Mouse (Mus musculus) MEL (cell line): ENCODE data around the gene Fam181a. TPM values are rescaled to one million over a fixed set of nuclear protein-coding genes. Genes with fewer than 3 reads are reported as not detected.

Source experiments
- DNase-seq: peaks from one replicate; pipeline ENCODE4 v3.0.0; 2011; ENCODE audit warnings: low read depth, low spot score
- H3K27ac ChIP-seq: 2 replicates; pipeline ENCODE4 v1.5.1; 2012; ENCODE audit warnings: low read depth, mild to moderate bottlenecking, control low read depth, low read length, moderate library complexity; ENCODE audit not compliant: control insufficient read depth
- H3K27me3 ChIP-seq, 2 experiments: fragments of 150-350 bp in 1 of 2; sonication (generic) in 1 of 2; 2 replicates each; pipeline ENCODE4 v1.6.1; 2012; ENCODE audit warnings: low read length in 2 of 2, mild to moderate bottlenecking in 2 of 2, improper control_type of control experiment in 1 of 2, moderate library complexity in 1 of 2; ENCODE audit not compliant: insufficient read depth in 2 of 2, control insufficient read depth in 1 of 2
- H3K36me3 ChIP-seq, 2 experiments: 2 replicates each; pipeline ENCODE4 v1.6.1; 2012 to 2014; ENCODE audit warnings: low read length in 2 of 2, improper control_type of control experiment in 1 of 2, inconsistent platforms in 1 of 2, mild to moderate bottlenecking in 1 of 2; ENCODE audit not compliant: insufficient read depth in 2 of 2, control insufficient read depth in 1 of 2
- H3K4me1 ChIP-seq, 2 experiments: fragments of 150-350 bp in 1 of 2; sonication (generic) in 1 of 2; 2 replicates each; pipeline ENCODE4 v1.6.1; 2012; ENCODE audit warnings: low read length in 2 of 2, improper control_type of control experiment in 1 of 2, mild to moderate bottlenecking in 1 of 2; ENCODE audit not compliant: insufficient read depth in 2 of 2, control insufficient read depth in 1 of 2
- H3K4me3 ChIP-seq, 2 experiments: fragments of 150-350 bp in 1 of 2; sonication (generic) in 1 of 2; 2 replicates each; pipeline ENCODE4 v1.5.1; 2012; ENCODE audit warnings: low read depth in 2 of 2, low read length in 2 of 2, mild to moderate bottlenecking in 2 of 2, moderate library complexity in 2 of 2, control low read depth in 1 of 2, improper control_type of control experiment in 1 of 2; ENCODE audit not compliant: control insufficient read depth in 1 of 2, insufficient read depth in 1 of 2
- H3K79me2 ChIP-seq: 2 replicates; pipeline ENCODE4 v1.6.1; 2012; ENCODE audit warnings: mild to moderate bottlenecking, low read length, moderate library complexity; ENCODE audit not compliant: control insufficient read depth, poor library complexity, insufficient read depth
- H3K9ac ChIP-seq: 2 replicates; pipeline ENCODE4 v1.6.1; 2012; ENCODE audit warnings: low read depth, mild to moderate bottlenecking, control low read depth, low read length, moderate library complexity; ENCODE audit not compliant: control insufficient read depth, poor library complexity, severe bottlenecking
- H3K9me3 ChIP-seq: fragments of 150-350 bp; sonication (generic); replicated peaks from 2 replicates; pipeline ENCODE4 v1.6.1; 2012; ENCODE audit warnings: mild to moderate bottlenecking, low read length, improper control_type of control experiment, moderate library complexity; ENCODE audit not compliant: insufficient read depth
- CTCF ChIP-seq, 3 experiments: IDR thresholded peaks in 2 of 3; conservative IDR thresholded peaks in 1 of 3; 2 replicates each; pipeline ENCODE4 v1.5.1; 2011 to 2012; ENCODE audit warnings: low read length in 3 of 3, low read depth in 2 of 3, mild to moderate bottlenecking in 2 of 3, improper control_type of control experiment in 1 of 3, inconsistent platforms in 1 of 3, mixed read lengths in 1 of 3, moderate library complexity in 1 of 3; ENCODE audit not compliant: control insufficient read depth in 1 of 3, insufficient read depth in 1 of 3, poor library complexity in 1 of 3, severe bottlenecking in 1 of 3
- HCFC1 ChIP-seq: IDR thresholded peaks from 2 replicates; pipeline ENCODE4 v1.6.1; 2012; ENCODE audit warnings: low read depth, mild to moderate bottlenecking, inconsistent platforms, low read length, improper control_type of control experiment, moderate library complexity
- KAT2A ChIP-seq: conservative IDR thresholded peaks from 2 replicates; pipeline ENCODE4 v1.6.1; 2012; ENCODE audit warnings: low read depth, low read length, improper control_type of control experiment, inconsistent platforms
- MAX ChIP-seq: IDR thresholded peaks from 2 replicates; pipeline ENCODE4 v1.6.1; 2011; ENCODE audit warnings: low read length, improper control_type of control experiment
- MAZ ChIP-seq: IDR thresholded peaks from 2 replicates; pipeline ENCODE4 v1.6.1; 2012; ENCODE audit warnings: low read depth, mild to moderate bottlenecking, inconsistent platforms, low read length, improper control_type of control experiment
- MEF2A ChIP-seq: IDR thresholded peaks from 2 replicates; pipeline ENCODE4 v1.6.1; 2014; ENCODE audit warnings: low read depth, mild to moderate bottlenecking, inconsistent platforms, low read length, improper control_type of control experiment; ENCODE audit not compliant: poor library complexity, insufficient replicate concordance, severe bottlenecking; ENCODE audit errors: extremely low read depth
- MYB ChIP-seq: IDR thresholded peaks from 2 replicates; pipeline ENCODE4 v1.6.1; 2011; ENCODE audit warnings: mild to moderate bottlenecking, low read depth, low read length, improper control_type of control experiment
- MYC ChIP-seq: IDR thresholded peaks from 2 replicates; pipeline ENCODE4 v1.6.1; 2011; ENCODE audit warnings: low read depth, mild to moderate bottlenecking, low read length, improper control_type of control experiment, moderate library complexity
- NELFE ChIP-seq: IDR thresholded peaks from 2 replicates; pipeline ENCODE4 v1.6.1; 2011; ENCODE audit warnings: low read depth, low read length, improper control_type of control experiment
- NRF1 ChIP-seq: IDR thresholded peaks from 2 replicates; pipeline ENCODE4 v1.6.1; 2014; ENCODE audit warnings: low read depth, mild to moderate bottlenecking, inconsistent platforms, low read length, improper control_type of control experiment, moderate library complexity; ENCODE audit not compliant: poor library complexity, insufficient read depth, severe bottlenecking
- RAD21 ChIP-seq: IDR thresholded peaks from 2 replicates; pipeline ENCODE4 v1.6.1; 2011; ENCODE audit warnings: mild to moderate bottlenecking, low read depth, low read length, improper control_type of control experiment
- RCOR1 ChIP-seq: IDR thresholded peaks from 2 replicates; pipeline ENCODE4 v1.6.1; 2012; ENCODE audit warnings: low read depth, mild to moderate bottlenecking, inconsistent platforms, low read length, improper control_type of control experiment
- SMC3 ChIP-seq: IDR thresholded peaks from 2 replicates; pipeline ENCODE4 v1.6.1; 2011; ENCODE audit warnings: low read depth, low read length, improper control_type of control experiment
- TAL1 ChIP-seq: IDR thresholded peaks from 2 replicates; pipeline ENCODE4 v1.6.1; 2012; ENCODE audit warnings: mild to moderate bottlenecking, inconsistent platforms, low read length, moderate library complexity, mixed read lengths
- USF1 ChIP-seq: IDR thresholded peaks from 2 replicates; pipeline ENCODE4 v1.6.1; 2014; ENCODE audit warnings: low read depth, mild to moderate bottlenecking, inconsistent platforms, low read length, improper control_type of control experiment, moderate library complexity
- ZMIZ1 ChIP-seq: IDR thresholded peaks from 2 replicates; pipeline ENCODE4 v1.6.1; 2012; ENCODE audit warnings: low read depth, mild to moderate bottlenecking, inconsistent platforms, low read length, improper control_type of control experiment, moderate library complexity
- ZNF384 ChIP-seq: IDR thresholded peaks from 2 replicates; pipeline ENCODE4 v1.6.1; 2012; ENCODE audit warnings: low read depth, mild to moderate bottlenecking, inconsistent platforms, low read length, improper control_type of control experiment
- polyA plus RNA-seq, 2 experiments: library from polyadenylated mRNA; stranded (reverse) in 1 of 2; unstranded in 1 of 2; fragments of >175 nt in 1 of 2; fragments of >200 nt in 1 of 2; gene quantifications; 2 replicates each; pipeline versions ENCODE4 v1.2.1 to v1.2.4; 2012; ENCODE audit warnings: low replicate concordance in 2 of 2, low read depth in 1 of 2; ENCODE audit not compliant: insufficient read length in 2 of 2, insufficient read depth in 1 of 2, missing spikeins in 1 of 2
- total RNA-seq: library from RNA; depleted of rRNA; stranded (reverse); fragments of 300-350 nt; gene quantifications from 2 replicates; pipeline ENCODE4 v1.2.3, GENCODE M21; 2012

The Fam181a gene
- total and polyA plus RNA-seq, 3 experiments, result not detected

DNA sequence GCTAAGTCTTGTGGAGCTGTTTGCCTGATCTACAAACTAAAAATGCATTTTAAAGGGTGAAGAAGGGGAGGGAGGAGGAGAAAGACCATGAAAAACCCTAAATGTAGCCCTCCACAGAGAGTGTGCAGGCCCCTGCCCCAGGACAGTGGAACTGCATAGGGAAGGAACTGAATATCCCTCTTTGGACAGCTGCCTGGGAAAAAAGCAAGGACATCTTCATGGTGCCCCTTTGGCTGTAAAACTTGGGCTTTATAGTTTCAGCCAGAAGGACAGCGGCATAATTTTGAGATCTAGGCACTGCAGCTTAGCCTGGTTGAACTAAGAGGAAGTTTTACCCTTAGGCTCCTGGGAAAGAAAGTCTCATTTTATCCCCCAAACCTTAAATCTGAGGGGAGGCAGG lies 7.8 kb upstream of the Fam181a start:
- no peaks in the 10 kb centered on the region for H3K4me1 ChIP-seq
- DNase-seq, result no peak
- H3K27ac ChIP-seq, result no peak overlapping the region
- H3K4me3 ChIP-seq, result no peak overlapping the region
- H3K79me2 ChIP-seq, result no peaks in the 10 kb centered on the region
- H3K36me3 ChIP-seq, result no peaks in the 10 kb centered on the region
- no peaks in the 10 kb centered on the region for H3K9me3 ChIP-seq
- no peak for TF ChIP-seq TAL1
- TF ChIP-seq MAX, result no peak
- no peak for TF ChIP-seq RAD21
- no peak for TF ChIP-seq RCOR1
- no peak for TF ChIP-seq SMC3
- TF ChIP-seq ZNF384, result no peak
- TF ChIP-seq MEF2A, result no peak
- TF ChIP-seq USF1, result no peak
- no peak for TF ChIP-seq NRF1
- TF ChIP-seq ZMIZ1, result no peak
- no peak for TF ChIP-seq MAZ
- no peak for TF ChIP-seq KAT2A
- TF ChIP-seq HCFC1, result no peak
- TF ChIP-seq MYB, result no peak
- no peak for TF ChIP-seq NELFE
- H3K9ac ChIP-seq, result no peak overlapping the region
- no peaks in the 10 kb centered on the region for H3K27me3 ChIP-seq

DNA sequence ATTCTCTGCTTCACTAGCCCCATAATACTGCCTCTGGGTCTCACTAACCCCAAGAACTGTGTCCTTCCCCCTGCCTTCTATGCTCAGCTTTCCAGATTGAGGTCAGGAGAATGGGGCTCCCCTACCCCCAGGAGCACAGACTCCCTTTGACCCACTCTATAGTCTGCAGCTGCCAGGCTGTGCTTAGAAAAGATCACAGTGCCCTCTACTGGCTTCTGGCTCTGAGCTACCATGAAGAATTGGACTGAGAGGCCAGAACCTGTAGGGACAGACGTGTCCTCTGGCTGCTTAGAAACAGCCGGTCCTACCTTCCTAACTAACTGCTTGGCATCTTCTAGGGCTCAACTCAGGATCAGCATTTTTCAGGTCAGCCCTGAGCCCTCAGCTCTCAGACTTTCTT lies 4.6 kb upstream of the Fam181a start:
- no peak for DNase-seq
- Histone ChIP-seq H3K27me3 (no peaks in the 10 kb centered on the region), H3K9ac (no peak overlapping the region), H3K4me1 (no peaks in the 10 kb centered on the region), H3K79me2 (no peaks in the 10 kb centered on the region), H3K4me3 (no peak overlapping the region), H3K27ac (no peak overlapping the region), H3K36me3 (no peaks in the 10 kb centered on the region), H3K9me3 (no peaks in the 10 kb centered on the region)
- TF ChIP-seq CTCF (IDR thresholded peaks at IDR 0.05 in 2 of 3, conservative IDR thresholded peaks at IDR 0.05 in 1 of 3; ENCODE audit: control insufficient read depth in 1 of 3, insufficient read depth in 1 of 3, low read depth in 2 of 3, low read length in 3 of 3, poor library complexity in 1 of 3, severe bottlenecking in 1 of 3), result peak in 1 of 3 experiments; percentile 5; a peak in 1 of 6 replicates
- TF ChIP-seq MYC, result no peak
